Mouse (Mus musculus) CH12.LX (cell line): Measurements from ENCODE around the gene Gm12117.

ENCODE experiments used
- CHD2 ChIP-seq: IDR thresholded peaks from 2 replicates; pipeline ENCODE4 v1.6.1; 2011; ENCODE audit warnings: low read length, improper control_type of control experiment
- CTCF ChIP-seq, 2 experiments: IDR thresholded peaks in 1 of 2; conservative IDR thresholded peaks in 1 of 2; 2 replicates each; pipeline ENCODE4 v1.5.1; 2011 to 2012; ENCODE audit warnings: low read depth in 2 of 2, low read length in 2 of 2, improper control_type of control experiment in 1 of 2, inconsistent platforms in 1 of 2, mild to moderate bottlenecking in 1 of 2, moderate library complexity in 1 of 2
- E2F4 ChIP-seq: IDR thresholded peaks from 2 replicates; pipeline ENCODE4 v1.6.1; 2011; ENCODE audit warnings: low read depth, low read length, improper control_type of control experiment; ENCODE audit not compliant: insufficient replicate concordance
- ELF1 ChIP-seq: IDR thresholded peaks from 2 replicates; pipeline ENCODE4 v1.6.1; 2014; ENCODE audit warnings: low read depth, mild to moderate bottlenecking, inconsistent platforms, low read length, improper control_type of control experiment
- ETS1 ChIP-seq: conservative IDR thresholded peaks from 2 replicates; pipeline ENCODE4 v1.6.1; 2012; ENCODE audit warnings: low read depth, mild to moderate bottlenecking, inconsistent platforms, low read length, improper control_type of control experiment, moderate library complexity
- MYC ChIP-seq: IDR thresholded peaks from 2 replicates; pipeline ENCODE4 v1.6.1; 2011; ENCODE audit warnings: low read depth, mild to moderate bottlenecking, improper control_type of control experiment, low read length
- NRF1 ChIP-seq: IDR thresholded peaks from 2 replicates; pipeline ENCODE4 v1.6.1; 2014; ENCODE audit warnings: low read depth, mild to moderate bottlenecking, inconsistent platforms, low read length, improper control_type of control experiment, moderate library complexity

- no peak for TF ChIP-seq CTCF (conservative IDR thresholded peaks at IDR 0.05 in 1 of 2, IDR thresholded peaks at IDR 0.05 in 1 of 2; ENCODE audit: low read depth in 2 of 2, low read length in 2 of 2)
- TF ChIP-seq E2F4, result no peak
- TF ChIP-seq MYC, result no peak
- TF ChIP-seq NRF1, result no peak
- no peak for TF ChIP-seq CHD2
- TF ChIP-seq ETS1, result no peak
- TF ChIP-seq ELF1, result no peak
Observed at GRCm38 (mm10) chr11:33274294-33274693, 2.2 kb downstream of the Gm12117 start.
